Mouse (Mus musculus): ENCODE results near the gene Ndufa5. TPM values are rescaled to one million over a fixed set of nuclear protein-coding genes. Genes with fewer than 3 reads are reported as not detected.

Ndufa5 gene
- polyA plus RNA-seq, 1 experiment from 2014 or later, result 218 TPM

DNA sequence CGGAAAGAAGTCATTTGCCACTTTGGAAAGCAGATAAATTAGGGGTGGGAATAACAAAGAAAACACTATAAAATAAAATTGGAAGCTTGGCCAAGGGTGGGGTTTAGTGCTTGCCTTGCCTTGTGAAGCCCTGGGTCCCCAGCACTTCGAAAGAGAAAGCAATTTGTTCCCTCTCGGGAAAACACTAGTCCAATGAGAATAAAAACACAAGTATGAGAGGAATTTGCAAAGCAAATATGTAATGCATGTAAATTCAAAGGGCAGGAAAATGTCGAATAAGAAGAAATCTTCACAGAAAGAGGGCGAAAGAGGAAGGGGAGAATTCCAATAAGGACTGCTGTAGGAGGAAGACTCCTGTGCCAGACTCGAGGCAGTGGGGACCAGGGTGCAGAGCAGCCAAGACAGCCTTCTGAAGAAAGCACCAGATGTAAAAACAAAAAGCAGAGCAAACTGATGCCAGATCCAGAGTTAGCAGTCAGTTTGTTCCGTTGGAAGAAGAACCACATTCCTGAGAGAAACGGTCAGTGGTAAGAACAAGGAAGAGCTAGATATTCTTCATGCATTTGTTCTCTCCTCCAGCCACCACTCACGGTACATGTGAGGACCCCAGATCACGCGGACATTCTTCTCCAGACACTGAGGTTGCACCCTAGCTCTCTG lies 26.7 kb upstream of the Ndufa5 start:
- ChIA-PET POLR2A (no interaction called here), CTCF (interaction anchor here (1.5 to 1.8 kb wide), 3 partner anchors 10 to 102 kb away, joined by 3 to 8 read pairs (median 3); no protein-coding TSS in a partner anchor)
- in situ Hi-C loops (cut with MboI; ENCODE audit: low pct_unique_long_range_greater_than_20kb), result no loop called here
- no peak for DNase-seq (ENCODE audit: low read depth, low spot score)
- peak; percentile 10 for ATAC-seq
- no peaks in the 10 kb centered on the region for H3K27me3 ChIP-seq
- TF ChIP-seq CTCF (IDR thresholded peaks at IDR 0.05), result no peak

DNA sequence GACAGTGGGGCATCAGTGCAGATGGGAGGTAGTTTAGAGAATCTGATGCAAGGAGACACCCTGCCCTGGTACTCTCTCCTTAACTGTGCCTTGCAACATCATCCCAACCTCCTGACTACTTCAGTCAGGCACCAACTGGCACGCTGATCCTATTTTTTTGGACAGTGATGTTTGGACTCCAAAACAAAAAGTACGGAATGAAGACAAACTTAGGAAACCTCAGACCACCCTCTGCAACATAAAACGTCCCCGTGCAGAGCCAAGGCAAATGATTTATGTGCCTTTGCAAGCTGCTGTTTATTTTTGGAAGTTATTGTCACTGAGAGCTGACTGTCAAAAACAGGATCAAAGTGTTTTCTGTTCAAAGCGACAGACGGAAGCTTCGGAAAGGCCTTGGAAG lies 24.2 kb upstream of the Ndufa5 start:
- no peak for DNase-seq (ENCODE audit: low read depth, low spot score)
- ATAC-seq, result no peak
- CTCF ChIA-PET, result no interaction called here
- POLR2A ChIA-PET, result no interaction called here
- TF ChIP-seq CTCF (IDR thresholded peaks at IDR 0.05), result no peak
- in situ Hi-C loops (cut with MboI; ENCODE audit: low pct_unique_long_range_greater_than_20kb), result no loop called here
- H3K27me3 ChIP-seq, result no peaks in the 10 kb centered on the region

DNA sequence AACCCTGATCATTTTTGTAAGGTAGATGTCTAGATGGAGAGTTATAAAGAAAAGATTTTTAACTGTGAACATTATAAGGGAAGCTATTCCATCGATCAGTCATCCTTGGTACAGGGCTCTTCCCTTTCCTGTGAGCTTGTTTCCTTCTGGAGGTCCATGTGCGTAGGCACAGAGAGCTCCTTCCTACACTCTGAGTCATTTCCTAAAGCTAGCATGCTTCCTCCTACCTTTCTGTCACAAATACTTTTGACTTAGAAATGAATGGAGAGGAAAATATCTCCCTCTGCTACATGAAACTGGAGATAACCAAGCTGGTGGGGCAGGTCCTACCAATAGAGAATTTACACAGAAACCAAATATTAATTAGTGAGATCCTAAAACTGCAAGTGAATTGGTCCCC lies 22.0 kb upstream of the Ndufa5 start:
- ChIA-PET POLR2A (no interaction called here), CTCF (no interaction called here)
- ATAC-seq (no peak), DNase-seq (ENCODE audit: low read depth, low spot score) (no peak)
- in situ Hi-C loops (cut with MboI; ENCODE audit: low pct_unique_long_range_greater_than_20kb), result no loop called here
- no peak for TF ChIP-seq CTCF (IDR thresholded peaks at IDR 0.05)
- no peaks in the 10 kb centered on the region for H3K27me3 ChIP-seq

DNA sequence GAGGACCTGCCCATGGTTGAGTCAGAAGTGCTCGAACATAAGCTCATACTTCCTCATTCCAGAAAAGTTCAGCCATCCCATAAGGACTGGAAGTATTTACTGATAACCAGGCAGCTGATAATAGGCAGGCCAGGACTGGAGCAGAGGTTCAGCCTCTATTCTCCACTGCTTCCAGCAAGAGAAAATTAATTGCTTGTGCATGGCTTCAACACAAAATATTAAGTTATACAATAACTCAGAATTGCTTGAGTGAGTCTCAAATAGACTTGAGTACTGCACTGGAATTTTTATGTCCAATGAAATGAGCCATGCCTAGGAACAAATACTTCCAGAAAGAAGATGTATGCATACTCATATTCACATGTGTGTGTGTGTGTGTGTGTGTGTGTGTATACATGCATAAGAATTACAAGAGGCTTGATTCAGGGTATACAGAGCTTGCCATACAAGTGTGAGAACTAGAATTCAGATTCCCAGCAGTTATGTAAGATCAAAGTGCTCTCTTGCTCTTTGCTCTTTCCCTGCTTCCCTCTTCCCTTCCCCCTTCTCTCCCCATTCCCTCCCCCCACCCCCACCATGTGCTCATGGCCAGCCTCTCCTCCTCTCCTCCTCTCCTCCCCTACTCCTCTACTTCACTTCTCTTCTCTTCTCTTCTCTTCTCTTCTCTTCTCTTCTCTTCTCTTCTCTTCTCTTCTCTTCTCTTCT lies 19.1 kb upstream of the Ndufa5 start:
- POLR2A ChIA-PET, result interaction anchor here (0.6 kb wide), 1 partner anchor 41 kb away, joined by 3 read pairs; no protein-coding TSS in a partner anchor
- DNase-seq (ENCODE audit: low read depth, low spot score) (peak; percentile 37), ATAC-seq (peak; percentile 93)
- in situ Hi-C loops (cut with MboI; ENCODE audit: low pct_unique_long_range_greater_than_20kb), result no loop called here
- no peaks in the 10 kb centered on the region for H3K27me3 ChIP-seq
- CTCF ChIA-PET, result interaction anchor here (0.7 to 2.9 kb wide), 5 partner anchors 9 to 90 kb away, joined by 3 to 9 read pairs (median 4); no protein-coding TSS in a partner anchor
- TF ChIP-seq CTCF (IDR thresholded peaks at IDR 0.05), result no peak

DNA sequence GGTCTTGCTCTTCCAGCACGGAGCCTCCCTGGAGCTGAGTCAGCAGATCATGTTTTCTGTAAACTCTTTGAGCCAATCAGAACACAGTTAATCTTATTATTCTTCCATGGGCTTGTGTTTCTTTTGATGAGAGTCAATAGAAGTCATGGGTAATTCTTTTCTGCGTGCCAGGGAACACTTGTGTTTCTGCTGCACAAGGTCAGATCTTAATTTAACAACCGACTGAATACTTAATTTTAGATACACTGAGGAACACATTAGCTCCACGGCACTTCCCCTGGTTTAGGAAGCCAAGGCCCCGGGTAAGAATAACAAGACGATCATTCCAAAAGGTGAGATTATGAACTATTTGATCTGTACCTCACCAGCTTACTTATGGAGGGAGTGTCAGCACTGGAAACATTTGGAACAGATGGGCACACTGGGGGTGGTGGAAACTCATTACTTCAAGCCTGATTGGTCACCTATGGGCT lies 15.3 kb upstream of the Ndufa5 start:
- POLR2A ChIA-PET, result no interaction called here
- CTCF ChIA-PET, result interaction anchor here (0.9 to 1.4 kb wide), 3 partner anchors 13 to 89 kb away, joined by 3 to 4 read pairs (median 4); no protein-coding TSS in a partner anchor
- H3K27me3 ChIP-seq, result no peaks in the 10 kb centered on the region
- in situ Hi-C loops (cut with MboI; ENCODE audit: low pct_unique_long_range_greater_than_20kb), result no loop called here
- ATAC-seq (no peak), DNase-seq (ENCODE audit: low read depth, low spot score) (no peak)
- no peak for TF ChIP-seq CTCF (IDR thresholded peaks at IDR 0.05)

DNA sequence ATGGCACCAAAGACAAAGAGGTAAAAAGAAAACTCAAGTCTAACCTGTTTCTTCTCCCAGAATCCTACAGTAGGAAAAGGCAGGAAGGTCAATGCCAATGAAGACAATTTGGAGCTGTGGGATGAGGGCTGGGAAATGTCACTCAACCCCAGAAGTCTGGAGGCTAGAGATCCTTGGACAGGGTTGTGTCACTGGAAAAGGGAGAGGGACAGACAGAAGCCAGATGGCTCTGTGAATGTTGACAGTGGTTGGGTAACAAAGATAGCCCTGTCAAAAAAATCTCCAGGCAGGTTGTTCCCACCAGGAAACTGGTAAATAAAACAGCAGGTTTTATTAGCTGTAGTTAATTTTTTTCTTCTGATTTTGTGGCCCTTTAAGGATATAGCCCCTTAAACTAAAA lies 14.6 kb upstream of the Ndufa5 start:
- no peak for DNase-seq (ENCODE audit: low read depth, low spot score)
- no peak for ATAC-seq
- no peaks in the 10 kb centered on the region for H3K27me3 ChIP-seq
- no peak for TF ChIP-seq CTCF (IDR thresholded peaks at IDR 0.05)
- in situ Hi-C loops (cut with MboI; ENCODE audit: low pct_unique_long_range_greater_than_20kb), result no loop called here
- ChIA-PET POLR2A (no interaction called here), CTCF (interaction anchor here (1.0 to 1.4 kb wide), 2 partner anchors 12 to 90 kb away, joined by 3 to 4 read pairs; no protein-coding TSS in a partner anchor)

DNA sequence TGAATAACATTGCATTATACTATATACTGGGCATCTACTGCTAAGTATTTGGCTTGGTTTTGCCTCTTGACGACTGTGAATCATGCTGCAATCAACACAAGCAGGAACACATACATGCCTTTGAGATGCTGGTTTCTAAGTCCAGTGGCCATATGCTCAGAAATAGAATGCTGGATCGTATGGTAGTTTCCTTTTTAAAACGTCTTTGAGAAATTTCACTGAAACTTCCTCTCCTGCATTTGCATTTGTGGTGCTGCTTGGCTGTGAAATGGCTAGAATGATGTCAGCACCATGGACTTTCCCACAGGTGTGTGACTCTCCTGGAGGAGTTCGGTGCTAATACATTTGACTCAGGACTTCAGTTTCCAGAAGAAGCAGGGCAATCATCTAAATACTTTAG lies 12.3 kb upstream of the Ndufa5 start:
- ATAC-seq (no peak), DNase-seq (ENCODE audit: low read depth, low spot score) (no peak)
- no peak for TF ChIP-seq CTCF (IDR thresholded peaks at IDR 0.05)
- H3K27me3 ChIP-seq, result no peaks in the 10 kb centered on the region
- in situ Hi-C loops (cut with MboI; ENCODE audit: low pct_unique_long_range_greater_than_20kb), result no loop called here
- CTCF ChIA-PET, result no interaction called here
- POLR2A ChIA-PET, result no interaction called here

DNA sequence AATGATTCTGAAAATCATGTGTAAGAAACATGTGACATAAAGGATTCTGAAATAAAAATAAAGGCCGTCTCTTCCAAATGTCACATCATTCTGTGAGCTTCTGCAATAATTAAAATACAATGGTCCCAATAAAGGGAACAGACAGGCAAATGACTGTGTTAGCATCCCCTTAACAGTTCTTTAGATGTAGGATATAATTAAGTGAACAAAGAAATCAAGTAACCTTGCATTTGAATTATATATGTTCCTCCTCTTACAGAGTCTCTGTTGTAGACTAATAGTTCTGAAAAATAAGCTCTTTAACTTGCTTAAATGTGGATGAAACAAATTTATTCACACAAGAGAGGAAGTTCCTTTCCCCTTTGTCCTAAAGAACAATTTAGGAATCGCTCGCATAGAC lies 10.6 kb upstream of the Ndufa5 start:
- in situ Hi-C loops (cut with MboI; ENCODE audit: low pct_unique_long_range_greater_than_20kb), result no loop called here
- ChIA-PET CTCF (interaction anchor here (1.1 kb wide), 1 partner anchor 8 kb away, joined by 4 read pairs; no protein-coding TSS in a partner anchor), POLR2A (no interaction called here)
- no peaks in the 10 kb centered on the region for H3K27me3 ChIP-seq
- no peak for TF ChIP-seq CTCF (IDR thresholded peaks at IDR 0.05)
- no peak for DNase-seq (ENCODE audit: low read depth, low spot score)
- no peak for ATAC-seq

DNA sequence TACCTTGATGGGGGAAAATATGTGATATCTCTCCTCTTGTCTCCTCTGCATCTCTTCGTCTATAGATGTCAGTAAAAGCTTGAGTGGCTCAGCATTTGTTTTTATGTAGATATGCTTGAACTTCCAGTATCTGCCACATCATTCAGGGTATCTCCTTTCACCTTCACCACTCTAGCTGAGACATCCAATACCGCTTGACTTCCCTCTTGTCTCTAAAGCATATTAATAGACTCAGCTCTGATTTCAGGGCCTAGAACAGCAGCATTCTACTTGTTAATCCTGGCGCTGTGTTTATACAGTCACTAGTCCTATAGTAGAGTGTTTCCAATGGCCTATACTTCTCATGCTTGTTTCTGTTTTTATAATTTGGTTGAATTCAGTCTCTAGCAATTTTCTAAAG lies 5.0 kb upstream of the Ndufa5 start:
- in situ Hi-C loops (cut with MboI; ENCODE audit: low pct_unique_long_range_greater_than_20kb), result no loop called here
- POLR2A ChIA-PET, result no interaction called here
- CTCF ChIA-PET, result interaction anchor here (1.0 to 1.1 kb wide), 2 partner anchors 13 to 18 kb away, joined by 3 to 4 read pairs; no protein-coding TSS in a partner anchor
- DNase-seq (ENCODE audit: low read depth, low spot score) (no peak), ATAC-seq (no peak)
- no peaks in the 10 kb centered on the region for H3K27me3 ChIP-seq
- TF ChIP-seq CTCF (IDR thresholded peaks at IDR 0.05), result no peak

DNA sequence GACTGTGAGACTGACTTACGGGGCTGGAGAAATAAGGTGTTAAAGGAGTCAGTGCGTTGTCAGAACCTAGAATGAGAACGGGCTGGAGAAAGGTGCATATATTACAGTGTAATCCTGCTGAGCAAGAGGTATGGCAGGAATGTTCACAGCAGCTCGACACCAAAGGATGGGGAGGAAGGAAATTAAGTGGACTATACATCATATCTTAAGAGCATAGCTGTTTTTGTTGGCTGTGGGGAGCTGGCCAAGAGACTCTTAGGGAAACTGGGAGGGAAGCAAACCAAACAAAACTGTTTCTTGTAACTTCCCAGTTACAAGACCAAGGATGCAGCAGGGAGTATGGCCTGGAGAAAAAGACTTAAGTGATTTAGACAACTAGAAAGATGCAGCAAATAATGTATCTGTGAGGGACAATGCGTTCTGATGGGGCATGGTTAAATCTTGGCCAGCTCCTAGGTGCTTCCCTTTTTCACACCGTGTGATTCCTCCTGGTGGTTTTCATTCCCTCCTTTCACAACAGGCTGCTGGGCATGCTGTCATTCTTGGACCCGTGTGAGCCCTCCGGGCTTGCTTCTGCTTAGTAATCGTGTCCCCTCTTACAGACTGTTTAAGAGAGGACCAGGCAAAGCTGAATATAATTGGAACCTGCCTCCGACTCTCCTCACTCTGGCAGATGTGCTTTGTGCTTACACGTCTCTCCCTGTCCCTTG lies 3.1 kb upstream of the Ndufa5 start:
- DNase-seq (ENCODE audit: low read depth, low spot score) (no peak), ATAC-seq (no peak)
- ChIA-PET POLR2A (no interaction called here), CTCF (interaction anchor here (0.9 to 3.0 kb wide), 10 partner anchors 12 to 133 kb away, joined by 3 to 42 read pairs (median 6); no protein-coding TSS in a partner anchor)
- TF ChIP-seq CTCF (IDR thresholded peaks at IDR 0.05), result no peak
- in situ Hi-C loops (cut with MboI; ENCODE audit: low pct_unique_long_range_greater_than_20kb), result no loop called here
- no peaks in the 10 kb centered on the region for H3K27me3 ChIP-seq
